Mouse (Mus musculus): Measurements from ENCODE around the gene Pcsk4. TPM values are rescaled to one million over a fixed set of nuclear protein-coding genes. Genes with fewer than 3 reads are reported as not detected.

Pcsk4 gene
- polyA plus RNA-seq, 1 experiment from 2014 or later = 6.5 TPM

DNA sequence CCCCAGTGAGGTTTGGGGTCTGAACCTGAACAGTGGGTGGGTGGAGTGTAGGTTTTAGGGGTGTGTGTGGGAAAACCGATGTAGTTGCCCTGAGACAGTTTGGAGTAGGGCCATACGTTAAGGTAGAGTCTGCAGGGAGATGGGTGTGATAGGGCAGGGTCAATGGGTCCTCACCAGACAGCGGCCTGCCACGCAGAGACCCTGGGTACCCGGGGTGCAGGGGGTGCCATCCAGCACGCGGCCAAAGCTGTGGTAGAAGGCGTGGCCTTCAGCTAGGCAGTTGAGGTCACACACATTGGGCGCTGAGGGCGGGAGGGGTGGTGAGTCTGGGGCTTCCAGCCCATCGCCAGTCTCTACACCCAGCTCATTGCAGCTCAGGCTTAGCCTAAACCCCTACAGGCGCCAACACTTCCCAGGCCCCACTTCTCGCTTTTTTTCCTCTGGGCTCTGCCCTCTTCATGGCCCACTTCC lies 14.2 kb upstream of the Pcsk4 start:
- peaks cover 12% of the 10 kb centered on the region for H3K4me1 ChIP-seq (ENCODE audit: control insufficient read depth, insufficient read depth, low read length)
- 0 out of 2 replicates have a peak overlapping the region, but pooled peaks have one; percentile 3 for H3K9ac ChIP-seq (ENCODE audit: low read depth, low read length)
- H3K36me3 ChIP-seq (ENCODE audit: control insufficient read depth, insufficient read depth, low read length) = no peaks in the 10 kb centered on the region
- peak; percentile 4; the same call in 1 of the 2 replicates for ATAC-seq
- no peak overlapping the region for H3K27ac ChIP-seq (ENCODE audit: low read length)
- WGBS = 28% methylated on average over 13 of the region's 13 CpGs
- no peaks in the 10 kb centered on the region for H3K9me3 ChIP-seq (replicated peaks; ENCODE audit: control insufficient read depth, low read length, poor library complexity, severe bottlenecking)
- H3K4me2 ChIP-seq (ENCODE audit: low read length) = peak overlapping the region; percentile 59
- H3K27me3 ChIP-seq (ENCODE audit: control insufficient read depth, insufficient read depth, low read depth, low read length) = peaks cover 73% of the 10 kb centered on the region
- H3K4me3 ChIP-seq (ENCODE audit: low read depth, low read length) = peak overlapping the region; percentile 34

DNA sequence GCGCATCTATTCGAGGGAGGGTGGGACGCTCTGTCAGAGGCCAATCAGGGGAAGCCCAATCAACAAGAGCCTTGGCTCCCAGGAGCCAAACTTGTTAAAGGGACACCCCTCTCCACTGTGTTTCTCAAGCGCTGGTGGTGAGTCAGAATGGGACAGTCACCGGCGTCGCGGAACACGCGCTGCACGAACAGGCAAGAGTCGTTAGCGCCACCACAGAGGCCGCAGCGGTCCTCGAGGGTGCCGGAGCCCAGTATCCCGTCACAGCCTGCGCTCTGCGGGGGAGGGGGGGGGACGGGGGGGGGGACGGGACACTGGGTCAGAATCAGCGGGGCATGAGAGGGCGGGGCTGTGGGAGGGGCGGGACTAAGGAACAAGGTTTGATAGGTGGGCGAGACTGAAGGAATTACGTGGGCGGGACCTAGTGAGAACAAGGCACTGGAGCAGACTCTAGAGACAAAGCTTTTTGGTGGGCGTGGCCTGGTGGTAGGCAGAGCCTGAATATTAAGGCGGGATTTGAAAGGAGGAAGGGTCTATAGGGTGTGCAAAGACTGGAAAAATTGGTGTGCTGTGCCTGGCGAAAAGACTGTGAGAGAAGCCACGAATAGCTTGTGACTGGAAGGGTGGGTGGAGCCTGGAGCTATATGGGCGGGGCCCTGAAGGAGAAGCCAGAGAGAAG lies 13.6 kb upstream of the Pcsk4 start:
- H3K4me3 ChIP-seq (ENCODE audit: low read depth, low read length) = peak overlapping the region; percentile 34
- peaks cover 12% of the 10 kb centered on the region for H3K4me1 ChIP-seq (ENCODE audit: control insufficient read depth, insufficient read depth, low read length)
- H3K27me3 ChIP-seq (ENCODE audit: control insufficient read depth, insufficient read depth, low read depth, low read length) = peaks cover 68% of the 10 kb centered on the region
- H3K4me2 ChIP-seq (ENCODE audit: low read length) = peak overlapping the region; percentile 59
- H3K9me3 ChIP-seq (replicated peaks; ENCODE audit: control insufficient read depth, low read length, poor library complexity, severe bottlenecking) = no peaks in the 10 kb centered on the region
- 2% methylated on average over 26 of the region's 33 CpGs for WGBS
- peak; percentile 71 for ATAC-seq
- H3K27ac ChIP-seq (ENCODE audit: low read length) = no peak overlapping the region
- H3K9ac ChIP-seq (ENCODE audit: low read depth, low read length) = no peak overlapping the region
- no peaks in the 10 kb centered on the region for H3K36me3 ChIP-seq (ENCODE audit: control insufficient read depth, insufficient read depth, low read length)

- Histone ChIP-seq H3K9me3 (replicated peaks; ENCODE audit: control insufficient read depth, low read length, poor library complexity, severe bottlenecking) (no peaks in the 10 kb centered on the region), H3K4me3 (ENCODE audit: low read depth, low read length) (peak overlapping the region; percentile 34), H3K4me2 (ENCODE audit: low read length) (peak overlapping the region; percentile 59), H3K36me3 (ENCODE audit: control insufficient read depth, insufficient read depth, low read length) (no peaks in the 10 kb centered on the region), H3K4me1 (ENCODE audit: control insufficient read depth, insufficient read depth, low read length) (peaks cover 12% of the 10 kb centered on the region), H3K9ac (ENCODE audit: low read depth, low read length) (no peak overlapping the region), H3K27me3 (ENCODE audit: control insufficient read depth, insufficient read depth, low read depth, low read length) (peaks cover 62% of the 10 kb centered on the region), H3K27ac (ENCODE audit: low read length) (no peak overlapping the region)
- peak; percentile 43 for ATAC-seq
- 2% methylated on average over 26 of the region's 26 CpGs for WGBS
Observed at GRCm38 (mm10) chr10:80342305-80342748, 13.0 kb upstream of the Pcsk4 start.

DNA sequence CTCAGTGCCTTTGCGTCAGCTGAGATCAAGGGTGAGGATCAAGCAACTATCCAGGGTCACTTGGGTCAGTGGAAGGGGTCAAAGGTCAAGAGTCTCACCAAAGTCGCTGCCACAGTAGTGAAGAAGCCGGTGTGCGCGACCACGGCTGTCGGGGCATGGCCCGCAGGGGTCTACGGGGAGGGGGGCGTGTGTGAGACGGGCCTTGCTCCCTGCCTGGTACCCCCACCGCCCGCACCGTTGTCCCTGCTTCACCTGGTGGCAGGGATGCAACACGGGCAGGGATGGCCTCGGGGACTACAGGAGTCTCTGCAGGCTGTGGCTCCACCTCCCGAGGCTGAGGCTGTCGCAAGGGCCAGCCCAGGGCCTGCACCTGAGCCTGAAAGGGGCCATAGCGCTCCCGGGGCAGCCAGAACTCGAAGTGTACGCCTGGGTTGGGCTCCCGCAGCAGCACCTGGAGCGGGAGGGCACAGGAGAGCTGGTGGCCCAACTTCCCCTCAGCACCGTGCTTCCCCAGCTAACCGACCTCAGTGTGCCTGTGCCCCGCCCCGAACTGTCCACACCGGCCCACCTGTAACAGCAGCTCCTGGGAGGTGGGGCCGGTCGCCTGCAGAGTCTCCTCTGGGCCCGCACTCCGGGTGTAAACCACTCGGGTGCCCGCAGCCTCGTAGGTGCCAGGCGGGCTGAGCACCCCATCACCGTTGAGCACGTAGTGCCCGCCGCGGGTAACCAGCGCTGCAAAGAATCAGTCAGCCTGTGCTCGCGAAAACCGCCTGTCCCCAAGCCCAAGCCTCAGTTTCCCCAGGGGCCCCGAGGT lies 12.4 kb upstream of the Pcsk4 start:
- no peak overlapping the region for H3K27ac ChIP-seq (ENCODE audit: low read length)
- no peaks in the 10 kb centered on the region for H3K36me3 ChIP-seq (ENCODE audit: control insufficient read depth, insufficient read depth, low read length)
- peak overlapping the region; percentile 34; the same call in 1 of the 2 replicates for H3K4me3 ChIP-seq (ENCODE audit: low read depth, low read length)
- 3% methylated on average over 46 of the region's 47 CpGs for WGBS
- no peaks in the 10 kb centered on the region for H3K9me3 ChIP-seq (replicated peaks; ENCODE audit: control insufficient read depth, low read length, poor library complexity, severe bottlenecking)
- peak; percentile 16; the same call in 1 of the 2 replicates for ATAC-seq
- no peak overlapping the region for H3K9ac ChIP-seq (ENCODE audit: low read depth, low read length)
- H3K27me3 ChIP-seq (ENCODE audit: control insufficient read depth, insufficient read depth, low read depth, low read length) = peaks cover 59% of the 10 kb centered on the region
- H3K4me1 ChIP-seq (ENCODE audit: control insufficient read depth, insufficient read depth, low read length) = peaks cover 12% of the 10 kb centered on the region
- peak overlapping the region; percentile 59 for H3K4me2 ChIP-seq (ENCODE audit: low read length)

DNA sequence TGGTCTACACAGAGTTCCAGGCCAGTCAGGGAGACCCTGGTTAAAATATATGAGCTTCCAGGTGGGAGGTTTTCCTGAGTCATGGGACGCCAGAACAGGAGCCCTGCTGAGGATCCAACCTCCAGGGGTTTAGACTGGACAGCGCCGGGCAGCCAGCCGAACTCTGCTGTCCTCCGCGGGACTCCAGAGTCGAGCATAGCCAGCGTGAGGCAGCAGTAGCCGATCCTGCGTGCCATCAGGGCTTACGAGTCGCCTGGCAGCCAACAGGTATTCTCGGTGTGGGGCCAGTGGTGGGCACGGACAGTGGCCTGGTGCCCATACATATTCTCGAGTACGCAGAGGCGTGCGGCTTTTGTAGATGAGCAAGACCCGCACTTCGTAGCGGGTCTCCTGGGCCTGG lies 11.7 kb upstream of the Pcsk4 start:
- WGBS = 8% methylated on average over 21 of the region's 21 CpGs
- ATAC-seq = no peak

DNA sequence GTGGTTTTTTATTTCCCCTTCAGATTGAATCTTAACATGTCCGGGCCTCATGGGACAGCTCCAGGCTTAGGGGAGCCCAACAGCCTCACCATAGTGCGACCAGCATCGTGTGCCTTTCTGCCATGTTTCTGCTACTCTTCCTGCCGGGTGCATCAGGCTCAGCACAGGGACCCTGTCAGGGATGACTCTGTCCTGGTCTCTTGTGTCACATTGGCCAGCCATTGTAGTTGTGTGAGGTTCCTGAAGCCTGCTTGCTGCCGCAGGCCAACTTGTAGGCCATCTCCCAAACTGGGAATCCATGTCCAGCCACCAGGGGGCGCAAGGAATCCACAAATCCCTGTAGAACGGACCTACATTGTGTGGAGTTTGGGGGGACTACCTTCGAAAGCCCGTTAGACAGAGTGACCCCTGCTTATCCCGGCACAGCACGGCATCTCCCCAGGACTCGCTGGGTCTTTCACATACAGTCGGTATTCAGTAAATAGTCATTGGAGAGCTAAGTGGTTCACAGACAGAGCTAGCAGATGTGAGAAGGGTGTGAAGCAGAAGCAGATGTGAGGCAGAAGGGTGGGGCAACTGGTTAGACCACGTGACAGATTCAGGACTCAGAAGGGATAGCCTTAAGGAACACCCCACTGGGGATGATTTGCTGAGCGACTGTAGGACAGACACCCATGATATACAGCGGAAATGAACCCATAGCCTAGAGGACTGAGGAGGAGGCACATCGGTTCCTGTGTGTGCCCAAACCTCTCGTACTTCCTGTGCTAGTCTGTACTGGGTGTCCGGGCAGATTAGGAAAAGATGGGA lies 10.8 kb upstream of the Pcsk4 start:
- 20% methylated on average over 19 of the region's 19 CpGs for WGBS
- H3K27ac ChIP-seq (ENCODE audit: low read length) = no peak overlapping the region
- H3K4me2 ChIP-seq (ENCODE audit: low read length) = 0 out of 2 replicates have a peak overlapping the region, but pooled peaks have one; percentile 17
- H3K4me1 ChIP-seq (ENCODE audit: control insufficient read depth, insufficient read depth, low read length) = peaks cover 12% of the 10 kb centered on the region
- H3K9me3 ChIP-seq (replicated peaks; ENCODE audit: control insufficient read depth, low read length, poor library complexity, severe bottlenecking) = no peaks in the 10 kb centered on the region
- no peaks in the 10 kb centered on the region for H3K36me3 ChIP-seq (ENCODE audit: control insufficient read depth, insufficient read depth, low read length)
- 0 out of 2 replicates have a peak, but pooled peaks have one; percentile 2 for ATAC-seq
- no peak overlapping the region for H3K9ac ChIP-seq (ENCODE audit: low read depth, low read length)
- H3K27me3 ChIP-seq (ENCODE audit: control insufficient read depth, insufficient read depth, low read depth, low read length) = peaks cover 47% of the 10 kb centered on the region
- no peak overlapping the region for H3K4me3 ChIP-seq (ENCODE audit: low read depth, low read length)

More for the DNA sequence above, 11.7 kb upstream of the Pcsk4 start:
- H3K4me1 ChIP-seq (ENCODE audit: control insufficient read depth, insufficient read depth, low read length) = peaks cover 12% of the 10 kb centered on the region
- H3K27me3 ChIP-seq (ENCODE audit: control insufficient read depth, insufficient read depth, low read depth, low read length) = peaks cover 56% of the 10 kb centered on the region
- H3K4me3 ChIP-seq (ENCODE audit: low read depth, low read length) = no peak overlapping the region
- H3K9me3 ChIP-seq (replicated peaks; ENCODE audit: control insufficient read depth, low read length, poor library complexity, severe bottlenecking) = no peaks in the 10 kb centered on the region
- H3K9ac ChIP-seq (ENCODE audit: low read depth, low read length) = no peak overlapping the region
- H3K27ac ChIP-seq (ENCODE audit: low read length) = no peak overlapping the region
- no peak overlapping the region for H3K4me2 ChIP-seq (ENCODE audit: low read length)
- no peaks in the 10 kb centered on the region for H3K36me3 ChIP-seq (ENCODE audit: control insufficient read depth, insufficient read depth, low read length)

DNA sequence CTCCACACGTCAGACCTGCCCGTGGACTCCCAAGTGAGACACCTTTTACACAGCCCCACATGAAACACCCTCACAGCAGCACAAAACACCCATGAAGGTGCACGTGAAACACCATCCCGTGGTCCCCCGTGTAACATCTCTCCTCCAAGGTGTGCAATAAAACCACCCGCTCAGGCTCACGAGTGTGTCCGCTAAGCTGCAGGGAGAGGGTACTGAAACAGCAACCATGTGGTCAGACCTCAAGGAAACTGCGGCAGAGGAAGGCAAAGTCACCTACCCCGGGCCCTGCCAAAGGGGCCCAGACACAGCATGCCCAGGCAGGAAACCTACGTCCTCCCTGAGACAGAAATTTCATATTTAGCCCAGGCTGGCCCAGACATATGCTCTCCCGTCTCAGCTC lies 7.0 kb upstream of the Pcsk4 start:
- Histone ChIP-seq H3K4me2 (ENCODE audit: low read length) (no peak overlapping the region), H3K9ac (ENCODE audit: low read depth, low read length) (no peak overlapping the region), H3K9me3 (replicated peaks; ENCODE audit: control insufficient read depth, low read length, poor library complexity, severe bottlenecking) (no peaks in the 10 kb centered on the region), H3K4me3 (ENCODE audit: low read depth, low read length) (no peak overlapping the region), H3K36me3 (ENCODE audit: control insufficient read depth, insufficient read depth, low read length) (no peaks in the 10 kb centered on the region), H3K4me1 (ENCODE audit: control insufficient read depth, insufficient read depth, low read length) (no peaks in the 10 kb centered on the region), H3K27me3 (ENCODE audit: control insufficient read depth, insufficient read depth, low read depth, low read length) (peaks cover 10% of the 10 kb centered on the region), H3K27ac (ENCODE audit: low read length) (no peak overlapping the region)
- ATAC-seq = no peak
- 88% methylated on average over 12 of the region's 12 CpGs for WGBS

DNA sequence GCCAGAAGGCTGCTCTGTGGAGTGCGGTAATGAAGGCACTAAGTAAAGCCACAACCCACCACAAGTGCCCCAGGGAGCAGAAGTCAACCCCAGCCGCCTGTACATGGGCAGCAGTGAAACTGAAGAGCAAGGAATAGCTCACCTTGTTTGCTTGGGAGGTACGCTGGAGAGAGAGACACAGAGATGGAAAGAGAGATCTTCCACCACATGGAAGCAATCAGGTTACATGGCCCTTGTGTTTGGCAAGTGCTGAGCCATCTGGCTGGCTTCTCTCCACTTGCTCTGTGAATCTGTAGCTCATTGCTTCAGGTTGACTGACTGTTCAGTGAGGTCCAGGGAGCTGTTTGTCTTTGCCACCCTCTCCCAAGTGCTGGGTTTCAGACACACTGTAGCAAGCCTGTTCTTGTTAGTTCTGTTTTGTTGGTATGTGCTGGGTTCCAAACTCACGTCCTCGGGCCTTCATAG lies 3.3 kb upstream of the Pcsk4 start:
- Histone ChIP-seq H3K4me1 (ENCODE audit: control insufficient read depth, insufficient read depth, low read length) (peaks cover 8% of the 10 kb centered on the region; the same call in 1 of the 2 replicates), H3K27me3 (ENCODE audit: control insufficient read depth, insufficient read depth, low read depth, low read length) (no peaks in the 10 kb centered on the region; the same call in 1 of the 2 replicates), H3K9me3 (replicated peaks; ENCODE audit: control insufficient read depth, low read length, poor library complexity, severe bottlenecking) (no peaks in the 10 kb centered on the region), H3K9ac (ENCODE audit: low read depth, low read length) (no peak overlapping the region), H3K4me3 (ENCODE audit: low read depth, low read length) (no peak overlapping the region), H3K36me3 (ENCODE audit: control insufficient read depth, insufficient read depth, low read length) (no peaks in the 10 kb centered on the region), H3K4me2 (ENCODE audit: low read length) (no peak overlapping the region), H3K27ac (ENCODE audit: low read length) (no peak overlapping the region)
- WGBS = 91% methylated on average over 5 of the region's 5 CpGs
- ATAC-seq = no peak
